Mouse (Mus musculus) stomach, embryonic 14.5 days (tissue): Measurements from ENCODE around the gene Stim1. TPM values are rescaled to one million over a fixed set of nuclear protein-coding genes. Genes with fewer than 3 reads are reported as not detected.
A peak's percentile ranks its signal among the peaks of the same experiment; 100 is the strongest.

Experiments
- ATAC-seq: fragments of 200-750 bp; cut with Nextera tagmentation; 2 replicates; pipeline ENCODE4 v1.8.0; 2017; ENCODE audit warnings: low read depth, moderate TSS enrichment; ENCODE audit not compliant: insufficient number of reproducible peaks, insufficient read depth, low FRiP score
- H3K27ac ChIP-seq: fragments of 300-500 bp; sonication (generic); 2 replicates; pipeline ENCODE4 v1.5.1; 2014; ENCODE audit warnings: mild to moderate bottlenecking, low read length, moderate library complexity, mixed read lengths
- H3K27me3 ChIP-seq: fragments of 300-500 bp; sonication (generic); 2 replicates; pipeline ENCODE4 v1.6.1; 2014; ENCODE audit warnings: low read length, control low read depth, mixed read lengths; ENCODE audit not compliant: control insufficient read depth, insufficient read depth
- H3K36me3 ChIP-seq: fragments of 300-500 bp; sonication (generic); 2 replicates; pipeline ENCODE4 v1.6.1; 2014; ENCODE audit warnings: mild to moderate bottlenecking, control low read depth, low read length, moderate library complexity, mixed read lengths; ENCODE audit not compliant: control insufficient read depth, insufficient read depth
- H3K4me1 ChIP-seq: fragments of 300-500 bp; sonication (generic); 2 replicates; pipeline ENCODE4 v1.6.1; 2014; ENCODE audit warnings: low read length, control low read depth, mixed read lengths; ENCODE audit not compliant: control insufficient read depth, insufficient read depth
- H3K4me2 ChIP-seq: fragments of 300-500 bp; sonication (generic); replicated peaks from 2 replicates; pipeline ENCODE4 v1.6.1; 2014; ENCODE audit warnings: low read depth, low read length, control low read depth
- H3K4me3 ChIP-seq: fragments of 300-500 bp; sonication (generic); 2 replicates; pipeline ENCODE4 v1.5.1; 2014; ENCODE audit warnings: low read depth, low read length, control low read depth
- H3K9ac ChIP-seq: fragments of 300-500 bp; sonication (generic); replicated peaks from 2 replicates; pipeline ENCODE4 v1.6.1; 2014; ENCODE audit warnings: low read depth, mild to moderate bottlenecking, control low read depth, low read length, moderate library complexity, mixed read lengths
- H3K9me3 ChIP-seq: fragments of 300-500 bp; sonication (generic); 2 replicates; pipeline ENCODE4 v1.6.1; 2016; ENCODE audit warnings: low read depth, low read length, control low read depth; ENCODE audit not compliant: control insufficient read depth
- WGBS: fragments of 180-500 bp; shearing (Covaris S2); extraction: QIAGEN DNeasy Blood & Tissue Kit; methylation state at CpG from one replicate; pipeline ENCODE4 v1.1.7; 2014; 5-methylcytosine and 5-hydroxymethylcytosine counted together
- polyA plus RNA-seq: library from polyadenylated mRNA; unstranded; fragments of >200 nt; fragmentation: Nextera tagmentation; extraction: Ambion mirVana; gene quantifications from 2 replicates; pipeline ENCODE4 v1.2.1, GENCODE M21; 2014

The Stim1 gene
- 24.9 and 25.6 TPM in 2 replicates for polyA plus RNA-seq

GRCm38 (mm10) chr7:102267601-102268394 lies at the start of gene Stim1:
TSS of gene Stim1 (plus strand) at chr7:102267806.
- WGBS = under 1% methylated on average over 73 of the region's 73 CpGs
- peak; percentile 92 for ATAC-seq
- H3K4me2 ChIP-seq = peak within 1 kb of the TSS; percentile 96

DNA sequence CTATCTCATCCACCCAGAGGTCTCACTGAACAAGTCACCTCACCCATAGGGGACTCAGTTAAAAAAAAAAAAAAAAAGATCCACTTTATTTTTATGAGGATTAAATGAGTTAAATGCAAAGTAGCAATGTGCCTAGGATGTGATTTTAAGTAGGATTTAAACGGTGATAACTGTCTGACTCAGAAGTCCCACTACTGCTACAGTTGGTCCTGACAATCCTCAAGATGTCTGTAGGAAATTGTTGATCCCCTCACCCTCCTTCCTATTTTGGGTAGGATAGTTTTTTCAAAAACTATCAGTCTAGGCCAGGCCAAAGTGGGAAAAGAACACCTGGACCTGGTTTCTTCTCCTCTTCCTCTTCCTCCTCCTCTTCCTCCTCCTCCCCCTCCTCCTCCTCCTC lies 45.7 kb upstream of the Stim1 start:
- 26% methylated on average over 1 of the region's 1 CpGs for WGBS
- H3K9ac ChIP-seq = no peak overlapping the region
- no peaks in the 10 kb centered on the region for H3K27me3 ChIP-seq
- H3K4me2 ChIP-seq = peak overlapping the region; percentile 71; the same call in 1 of the 2 replicates
- no peak overlapping the region for H3K27ac ChIP-seq
- no peaks in the 10 kb centered on the region; the same call in 1 of the 2 replicates for H3K36me3 ChIP-seq
- H3K9me3 ChIP-seq = no peaks in the 10 kb centered on the region
- no peak overlapping the region for H3K4me3 ChIP-seq
- no peaks in the 10 kb centered on the region for H3K4me1 ChIP-seq
- ATAC-seq = no peak

More at GRCm38 (mm10) chr7:102267601-102268394, at the start of gene Stim1:
- H3K9me3 ChIP-seq = no peaks in the 10 kb centered on the region
- H3K27me3 ChIP-seq = no peaks in the 10 kb centered on the region
- peaks cover 8% of the 10 kb centered on the region; the same call in 1 of the 2 replicates for H3K4me1 ChIP-seq
- no peaks in the 10 kb centered on the region for H3K36me3 ChIP-seq
- H3K9ac ChIP-seq = peak within 1 kb of the TSS; percentile 65
- peak within 1 kb of the TSS; percentile 58; the same call in 1 of the 2 replicates for H3K27ac ChIP-seq
- H3K4me3 ChIP-seq = peak within 1 kb of the TSS; percentile 84

GRCm38 (mm10) chr7:102222336-102222735 lies 45.3 kb upstream of the Stim1 start:
- peak; percentile 80; the same call in 1 of the 2 replicates for ATAC-seq
- Histone ChIP-seq H3K36me3 (no peaks in the 10 kb centered on the region; the same call in 1 of the 2 replicates), H3K9me3 (no peaks in the 10 kb centered on the region), H3K4me2 (peak overlapping the region; percentile 71), H3K9ac (0 out of 2 replicates have a peak overlapping the region, but pooled peaks have one; percentile 56), H3K27ac (peak overlapping the region; percentile 61; the same call in 1 of the 2 replicates), H3K4me3 (peak overlapping the region; percentile 58), H3K4me1 (no peaks in the 10 kb centered on the region), H3K27me3 (no peaks in the 10 kb centered on the region)
- WGBS = under 1% methylated on average over 11 of the region's 13 CpGs

DNA sequence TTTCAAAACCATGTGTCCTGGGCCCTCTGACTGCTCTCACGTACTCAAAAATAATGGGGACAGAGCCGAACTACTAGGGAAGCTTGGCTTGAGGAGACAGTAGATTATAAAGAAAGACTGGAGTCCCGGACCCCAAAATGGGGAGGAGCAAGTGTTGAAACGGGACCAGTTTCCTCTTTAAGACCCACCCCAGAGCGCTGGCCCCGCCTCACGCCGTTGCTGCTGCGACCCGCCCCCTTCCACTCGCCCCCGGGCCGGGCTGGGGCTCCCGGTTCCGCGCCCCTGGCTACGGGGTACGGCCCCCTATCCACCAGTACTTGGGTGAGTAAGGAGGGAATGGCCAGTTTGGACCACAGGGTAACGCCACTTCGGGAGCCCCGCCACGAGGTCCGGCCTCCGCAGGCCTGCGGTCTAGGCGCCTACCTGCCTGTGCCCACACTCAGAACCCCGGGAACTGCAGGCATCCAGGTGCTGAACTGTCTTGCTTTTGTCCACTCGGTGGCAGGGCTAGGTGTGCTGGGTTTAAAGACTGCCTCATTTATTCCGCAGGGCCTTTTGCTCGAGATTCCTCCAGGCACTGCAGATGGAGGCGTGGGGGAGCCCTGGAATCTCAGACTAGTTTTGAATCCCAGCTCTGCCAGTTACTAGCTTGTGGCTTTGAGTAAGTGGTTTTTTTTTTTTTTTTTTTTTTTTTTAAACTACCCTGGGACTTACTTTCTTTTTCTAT lies 44.6 kb upstream of the Stim1 start:
- under 1% methylated on average over 31 of the region's 31 CpGs for WGBS

GRCm38 (mm10) chr7:102223883-102224738 lies 43.5 kb upstream of the Stim1 start:
- Histone ChIP-seq H3K4me2 (peak overlapping the region; percentile 71; the same call in 1 of the 2 replicates), H3K9ac (no peak overlapping the region), H3K27ac (no peak overlapping the region), H3K4me3 (0 out of 2 replicates have a peak overlapping the region, but pooled peaks have one; percentile 58), H3K36me3 (peaks cover 2% of the 10 kb centered on the region; the same call in 1 of the 2 replicates), H3K4me1 (no peaks in the 10 kb centered on the region), H3K9me3 (no peaks in the 10 kb centered on the region; the same call in 1 of the 2 replicates), H3K27me3 (no peaks in the 10 kb centered on the region)
- 77% methylated on average over 5 of the region's 5 CpGs for WGBS
- no peak for ATAC-seq

More for the DNA sequence above, 44.6 kb upstream of the Stim1 start:
- Histone ChIP-seq H3K27me3 (no peaks in the 10 kb centered on the region), H3K36me3 (no peaks in the 10 kb centered on the region; the same call in 1 of the 2 replicates), H3K9ac (peak overlapping the region; percentile 56), H3K4me1 (no peaks in the 10 kb centered on the region), H3K4me3 (peak overlapping the region; percentile 58), H3K9me3 (no peaks in the 10 kb centered on the region), H3K27ac (peak overlapping the region; percentile 61; the same call in 1 of the 2 replicates), H3K4me2 (peak overlapping the region; percentile 71)
- ATAC-seq = peak; percentile 83

GRCm38 (mm10) chr7:102226051-102226450 lies 41.6 kb upstream of the Stim1 start:
- no peaks in the 10 kb centered on the region; the same call in 1 of the 2 replicates for H3K9me3 ChIP-seq
- H3K4me1 ChIP-seq = no peaks in the 10 kb centered on the region
- no peak overlapping the region for H3K27ac ChIP-seq
- H3K36me3 ChIP-seq = peaks cover 10% of the 10 kb centered on the region; the same call in 1 of the 2 replicates
- no peak overlapping the region for H3K9ac ChIP-seq
- no peaks in the 10 kb centered on the region for H3K27me3 ChIP-seq
- H3K4me3 ChIP-seq = no peak overlapping the region
- no peak overlapping the region for H3K4me2 ChIP-seq
- ATAC-seq = no peak
- 95% methylated on average over 6 of the region's 6 CpGs for WGBS

GRCm38 (mm10) chr7:102228049-102228670 lies 39.4 kb upstream of the Stim1 start:
- Histone ChIP-seq H3K9me3 (no peaks in the 10 kb centered on the region; the same call in 1 of the 2 replicates), H3K4me3 (no peak overlapping the region), H3K4me2 (no peak overlapping the region), H3K9ac (no peak overlapping the region), H3K27me3 (no peaks in the 10 kb centered on the region), H3K27ac (no peak overlapping the region), H3K36me3 (peaks cover 15% of the 10 kb centered on the region; the same call in 1 of the 2 replicates), H3K4me1 (no peaks in the 10 kb centered on the region)
- no peak for ATAC-seq
- 72% methylated on average over 4 of the region's 4 CpGs for WGBS
